Mouse (Mus musculus) limb, embryonic 12.5 days (tissue): ENCODE data around the gene Tprg. TPM values are rescaled to one million over a fixed set of nuclear protein-coding genes. Genes with fewer than 3 reads are reported as not detected.

Source experiments
- ATAC-seq: fragments of 200-750 bp; cut with Nextera tagmentation; 2 replicates; pipeline ENCODE4 v1.8.0; 2017; ENCODE audit warnings: low read depth, moderate TSS enrichment; ENCODE audit not compliant: insufficient number of reproducible peaks, insufficient read depth, low FRiP score, low TSS enrichment
- H3K27ac ChIP-seq: fragments of 300-500 bp; sonication (generic); 2 replicates; pipeline ENCODE4 v1.5.1; 2016; ENCODE audit warnings: mild to moderate bottlenecking, moderate library complexity
- H3K27me3 ChIP-seq: fragments of 300-500 bp; sonication (generic); 2 replicates; pipeline ENCODE4 v1.6.1; 2016; ENCODE audit warnings: mild to moderate bottlenecking, moderate library complexity
- H3K36me3 ChIP-seq: fragments of 300-500 bp; sonication (generic); 2 replicates; pipeline ENCODE4 v1.6.1; 2016; ENCODE audit warnings: mild to moderate bottlenecking, moderate library complexity
- H3K4me1 ChIP-seq: fragments of 300-500 bp; sonication (generic); replicated peaks from 2 replicates; pipeline ENCODE4 v1.6.1; 2016
- H3K4me2 ChIP-seq: fragments of 300-500 bp; sonication (generic); 2 replicates; pipeline ENCODE4 v1.6.1; 2016; ENCODE audit warnings: mild to moderate bottlenecking, moderate library complexity
- H3K4me3 ChIP-seq: fragments of 300-500 bp; sonication (generic); replicated peaks from 2 replicates; pipeline ENCODE4 v1.5.1; 2016; ENCODE audit warnings: mild to moderate bottlenecking
- H3K9ac ChIP-seq: fragments of 300-500 bp; sonication (generic); replicated peaks from 2 replicates; pipeline ENCODE4 v1.6.1; 2016; ENCODE audit warnings: mild to moderate bottlenecking, moderate library complexity
- H3K9me3 ChIP-seq: fragments of 300-500 bp; sonication (generic); 2 replicates; pipeline ENCODE4 v1.6.1; 2016; ENCODE audit warnings: mild to moderate bottlenecking, moderate library complexity
- WGBS: fragments of 180-500 bp; shearing (Covaris S2); methylation state at CpG from one replicate; pipeline ENCODE4 v1.1.7; 2016; 5-methylcytosine and 5-hydroxymethylcytosine counted together
- polyA plus RNA-seq: library from polyadenylated mRNA; unstranded; fragments of >200 nt; fragmentation: Nextera tagmentation; extraction: Ambion mirVana; gene quantifications from 2 replicates; pipeline ENCODE4 v1.2.1, GENCODE M21; 2016

Gene Tprg
- not detected in 2 replicates for polyA plus RNA-seq

DNA sequence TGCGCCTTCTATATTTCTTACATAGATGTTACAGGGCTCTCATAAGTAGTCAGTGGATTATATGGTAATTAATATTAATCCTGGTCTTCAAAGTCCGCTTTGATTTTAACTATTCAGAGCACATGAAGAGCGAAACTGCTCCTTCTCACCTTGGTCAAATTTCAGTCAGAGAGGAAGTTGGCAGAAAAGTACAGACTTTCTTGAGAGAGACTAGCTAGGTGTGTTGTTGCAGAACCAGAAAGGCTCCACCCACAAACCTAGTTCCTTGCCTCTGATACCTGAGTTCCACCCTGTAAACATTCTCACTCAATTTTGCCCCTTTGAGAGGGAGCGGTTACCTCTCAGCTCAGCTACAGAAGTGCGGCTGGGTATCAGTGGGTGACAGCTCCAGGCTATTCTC lies at the start of gene Tprg:
Gene Tprg (plus strand): TSS at position 301 of the 400 bp plus-strand sequence.
- WGBS, result 90% methylated on average over 5 of the region's 5 CpGs

DNA sequence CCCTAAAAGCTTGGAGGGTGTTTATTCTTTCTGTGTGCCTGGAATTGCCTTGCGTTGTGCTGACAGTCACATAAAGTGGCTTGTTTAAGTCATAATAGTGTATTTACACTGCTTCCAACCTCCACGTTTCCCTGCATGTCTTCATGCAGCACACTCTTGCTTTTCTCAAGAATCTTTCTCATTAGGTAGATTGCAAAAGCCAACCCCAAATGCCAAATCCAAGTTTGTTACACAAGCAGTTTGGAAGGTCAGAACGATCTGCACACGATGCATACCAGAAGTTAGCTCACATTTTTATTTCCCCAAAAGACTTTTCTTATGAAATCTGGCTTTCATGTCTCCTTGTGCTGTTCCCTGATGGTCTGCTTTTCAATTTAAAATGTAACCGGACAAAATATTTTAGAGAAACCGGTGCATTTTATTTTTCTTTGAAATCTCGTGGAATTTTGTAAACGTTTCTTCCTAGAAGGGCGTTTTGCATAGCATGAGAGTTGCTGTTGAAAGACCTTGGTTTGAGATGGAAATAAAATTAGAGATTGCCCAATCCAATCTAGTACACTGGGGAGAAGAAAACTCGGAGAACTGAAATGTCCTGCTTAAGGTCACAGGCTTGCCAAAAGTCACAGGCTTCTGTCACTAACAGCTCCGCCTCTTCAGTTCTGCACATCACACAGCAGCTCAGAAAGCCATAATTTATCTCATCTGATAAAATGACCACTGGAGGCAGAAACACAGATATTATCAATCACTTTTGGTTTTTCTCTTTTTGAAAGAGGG lies 48.2 kb upstream of the Tprg start:
- H3K36me3 ChIP-seq, result no peaks in the 10 kb centered on the region
- H3K4me1 ChIP-seq, result peaks cover 2% of the 10 kb centered on the region; the same call in 1 of the 2 replicates
- H3K9ac ChIP-seq, result no peak overlapping the region
- WGBS, result 66% methylated on average over 11 of the region's 11 CpGs
- H3K4me3 ChIP-seq, result no peak overlapping the region
- no peak for ATAC-seq
- no peak overlapping the region for H3K27ac ChIP-seq
- H3K9me3 ChIP-seq, result no peaks in the 10 kb centered on the region
- no peaks in the 10 kb centered on the region for H3K27me3 ChIP-seq
- no peak overlapping the region for H3K4me2 ChIP-seq

More for the DNA sequence above, at the start of gene Tprg:
- H3K4me2 ChIP-seq, result no peak within 1 kb of the TSS
- no peak for ATAC-seq
- H3K27me3 ChIP-seq, result no peaks in the 10 kb centered on the region
- no peaks in the 10 kb centered on the region for H3K4me1 ChIP-seq
- no peak within 1 kb of the TSS for H3K9ac ChIP-seq
- no peak within 1 kb of the TSS for H3K4me3 ChIP-seq
- H3K9me3 ChIP-seq, result no peaks in the 10 kb centered on the region
- no peak within 1 kb of the TSS for H3K27ac ChIP-seq
- no peaks in the 10 kb centered on the region for H3K36me3 ChIP-seq

GRCm38 (mm10) chr16:25248889-25249288 lies 37.7 kb upstream of the Tprg start:
- Histone ChIP-seq H3K4me1 (peaks cover 16% of the 10 kb centered on the region), H3K4me2 (no peak overlapping the region), H3K36me3 (no peaks in the 10 kb centered on the region), H3K27me3 (no peaks in the 10 kb centered on the region), H3K27ac (no peak overlapping the region), H3K9ac (no peak overlapping the region), H3K9me3 (no peaks in the 10 kb centered on the region), H3K4me3 (no peak overlapping the region)
- 84% methylated on average over 6 of the region's 6 CpGs for WGBS
- ATAC-seq, result no peak

- no peaks in the 10 kb centered on the region for H3K36me3 ChIP-seq
- no peak overlapping the region for H3K4me3 ChIP-seq
- H3K4me2 ChIP-seq, result no peak overlapping the region
- WGBS, result 91% methylated on average over 6 of the region's 6 CpGs
- no peak overlapping the region for H3K27ac ChIP-seq
- no peak for ATAC-seq
- H3K9me3 ChIP-seq, result no peaks in the 10 kb centered on the region
- no peaks in the 10 kb centered on the region for H3K27me3 ChIP-seq
- H3K4me1 ChIP-seq, result peaks cover 16% of the 10 kb centered on the region
- H3K9ac ChIP-seq, result no peak overlapping the region
Observed at GRCm38 (mm10) chr16:25250129-25250749, 36.4 kb upstream of the Tprg start.

- no peaks in the 10 kb centered on the region for H3K36me3 ChIP-seq
- no peaks in the 10 kb centered on the region for H3K9me3 ChIP-seq
- H3K4me3 ChIP-seq, result no peak overlapping the region
- no peak for ATAC-seq
- H3K27me3 ChIP-seq, result no peaks in the 10 kb centered on the region
- H3K27ac ChIP-seq, result no peak overlapping the region
- H3K4me2 ChIP-seq, result no peak overlapping the region
- H3K4me1 ChIP-seq, result peaks cover 16% of the 10 kb centered on the region
- 71% methylated on average over 9 of the region's 9 CpGs for WGBS
- no peak overlapping the region for H3K9ac ChIP-seq
Observed at GRCm38 (mm10) chr16:25251080-25251479, 35.5 kb upstream of the Tprg start.

GRCm38 (mm10) chr16:25254646-25255045 lies 32.0 kb upstream of the Tprg start:
- H3K36me3 ChIP-seq, result no peaks in the 10 kb centered on the region
- no peaks in the 10 kb centered on the region for H3K9me3 ChIP-seq
- 90% methylated on average over 6 of the region's 6 CpGs for WGBS
- no peak for ATAC-seq
- H3K9ac ChIP-seq, result no peak overlapping the region
- no peak overlapping the region for H3K4me3 ChIP-seq
- no peak overlapping the region for H3K4me2 ChIP-seq
- H3K27ac ChIP-seq, result no peak overlapping the region
- peaks cover 4% of the 10 kb centered on the region; the same call in 1 of the 2 replicates for H3K4me1 ChIP-seq
- no peaks in the 10 kb centered on the region for H3K27me3 ChIP-seq

- no peak overlapping the region for H3K4me2 ChIP-seq
- ATAC-seq, result no peak
- WGBS, result 92% methylated on average over 11 of the region's 11 CpGs
Observed at GRCm38 (mm10) chr16:25255186-25255585, 31.4 kb upstream of the Tprg start.

DNA sequence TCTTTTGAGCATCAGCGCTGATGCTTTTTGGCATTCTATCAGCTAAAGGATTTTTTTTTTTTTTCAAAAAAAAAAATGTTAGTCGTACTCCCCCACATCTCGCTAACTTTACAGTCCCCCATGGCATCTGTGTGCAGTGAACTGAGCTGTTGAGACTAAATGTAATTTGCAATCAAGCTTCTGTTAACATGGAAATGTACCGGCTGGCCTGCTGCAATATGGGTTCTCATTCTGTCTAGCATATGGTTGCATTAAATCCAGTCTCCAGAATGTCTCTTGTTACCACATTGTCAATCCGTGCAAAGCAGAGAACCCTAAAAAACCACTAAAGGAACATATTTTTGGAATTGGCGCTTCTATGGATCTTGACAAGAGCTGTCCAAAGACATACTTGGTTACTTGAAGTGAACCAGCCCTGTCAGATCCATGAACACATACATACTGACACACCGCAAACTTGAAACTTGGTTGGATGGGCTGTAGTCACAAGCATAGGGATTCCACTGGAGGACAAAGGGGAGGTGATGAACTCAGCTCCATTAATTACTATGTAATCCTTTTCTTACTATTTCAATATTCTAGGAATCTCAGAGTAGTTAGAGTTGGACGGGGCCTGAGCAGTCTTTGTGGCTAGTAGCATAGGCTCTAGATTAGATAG lies 30.9 kb upstream of the Tprg start:
- no peak for ATAC-seq
- H3K36me3 ChIP-seq, result no peaks in the 10 kb centered on the region
- peaks cover 3% of the 10 kb centered on the region; the same call in 1 of the 2 replicates for H3K4me1 ChIP-seq
- no peak overlapping the region for H3K27ac ChIP-seq
- no peak overlapping the region for H3K4me3 ChIP-seq
- no peaks in the 10 kb centered on the region for H3K9me3 ChIP-seq
- H3K27me3 ChIP-seq, result no peaks in the 10 kb centered on the region
- WGBS, result 86% methylated on average over 8 of the region's 8 CpGs
- no peak overlapping the region for H3K9ac ChIP-seq
- no peak overlapping the region for H3K4me2 ChIP-seq

More at GRCm38 (mm10) chr16:25255186-25255585, 31.4 kb upstream of the Tprg start:
- Histone ChIP-seq H3K36me3 (no peaks in the 10 kb centered on the region), H3K9me3 (no peaks in the 10 kb centered on the region), H3K27me3 (no peaks in the 10 kb centered on the region), H3K4me1 (peaks cover 4% of the 10 kb centered on the region; the same call in 1 of the 2 replicates), H3K9ac (no peak overlapping the region), H3K4me3 (no peak overlapping the region), H3K27ac (no peak overlapping the region)

DNA sequence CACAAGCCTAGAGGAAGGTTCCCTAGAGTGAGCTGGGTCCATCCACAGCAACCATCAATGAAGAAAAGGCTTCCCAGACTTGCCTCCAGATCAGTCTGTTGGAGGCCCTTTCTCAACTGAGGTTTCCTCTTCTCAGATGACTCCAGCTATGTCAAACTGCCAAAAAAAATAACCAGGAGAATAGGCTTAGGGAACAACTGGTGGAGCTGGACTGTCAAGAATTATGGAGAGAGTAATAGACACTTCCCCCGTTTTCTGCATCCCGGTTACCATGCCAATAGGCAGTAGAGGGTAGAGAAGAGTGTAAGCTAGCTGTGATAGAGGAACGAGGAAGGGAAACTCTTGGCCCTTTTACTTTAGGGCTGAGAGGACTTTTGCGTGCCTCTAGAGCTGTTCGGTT lies 24.3 kb upstream of the Tprg start:
- Histone ChIP-seq H3K9ac (no peak overlapping the region), H3K4me1 (no peaks in the 10 kb centered on the region), H3K27me3 (peaks cover 5% of the 10 kb centered on the region; the same call in 1 of the 2 replicates), H3K36me3 (no peaks in the 10 kb centered on the region), H3K9me3 (no peaks in the 10 kb centered on the region), H3K4me2 (no peak overlapping the region), H3K4me3 (no peak overlapping the region), H3K27ac (no peak overlapping the region)
- 85% methylated on average over 5 of the region's 5 CpGs for WGBS
- ATAC-seq, result no peak

DNA sequence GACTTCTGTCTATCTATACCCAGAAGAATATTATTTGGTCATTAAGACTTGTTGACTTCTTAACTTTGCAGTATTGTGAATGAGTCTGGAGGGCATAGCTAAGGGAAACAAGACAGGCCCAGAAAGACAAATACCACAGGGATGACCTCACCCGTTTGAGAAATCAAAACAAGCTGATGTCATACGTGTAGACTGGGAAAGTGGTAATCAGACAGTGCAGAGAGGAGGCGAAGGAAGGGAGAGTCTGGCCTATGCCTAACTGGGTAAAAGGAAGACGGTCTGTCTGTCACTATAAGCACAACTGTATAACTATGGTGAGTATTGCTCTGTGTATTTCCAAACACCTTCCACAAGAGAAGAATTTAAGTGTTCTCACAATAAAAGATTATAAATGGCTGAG lies 23.7 kb upstream of the Tprg start:
- H3K4me2 ChIP-seq, result no peak overlapping the region
- no peak for ATAC-seq
- no peak overlapping the region for H3K9ac ChIP-seq
- no peaks in the 10 kb centered on the region for H3K36me3 ChIP-seq
- no peaks in the 10 kb centered on the region for H3K9me3 ChIP-seq
- no peak overlapping the region for H3K27ac ChIP-seq
- H3K4me1 ChIP-seq, result no peaks in the 10 kb centered on the region
- H3K4me3 ChIP-seq, result no peak overlapping the region
- peaks cover 5% of the 10 kb centered on the region; the same call in 1 of the 2 replicates for H3K27me3 ChIP-seq
- 76% methylated on average over 4 of the region's 4 CpGs for WGBS

DNA sequence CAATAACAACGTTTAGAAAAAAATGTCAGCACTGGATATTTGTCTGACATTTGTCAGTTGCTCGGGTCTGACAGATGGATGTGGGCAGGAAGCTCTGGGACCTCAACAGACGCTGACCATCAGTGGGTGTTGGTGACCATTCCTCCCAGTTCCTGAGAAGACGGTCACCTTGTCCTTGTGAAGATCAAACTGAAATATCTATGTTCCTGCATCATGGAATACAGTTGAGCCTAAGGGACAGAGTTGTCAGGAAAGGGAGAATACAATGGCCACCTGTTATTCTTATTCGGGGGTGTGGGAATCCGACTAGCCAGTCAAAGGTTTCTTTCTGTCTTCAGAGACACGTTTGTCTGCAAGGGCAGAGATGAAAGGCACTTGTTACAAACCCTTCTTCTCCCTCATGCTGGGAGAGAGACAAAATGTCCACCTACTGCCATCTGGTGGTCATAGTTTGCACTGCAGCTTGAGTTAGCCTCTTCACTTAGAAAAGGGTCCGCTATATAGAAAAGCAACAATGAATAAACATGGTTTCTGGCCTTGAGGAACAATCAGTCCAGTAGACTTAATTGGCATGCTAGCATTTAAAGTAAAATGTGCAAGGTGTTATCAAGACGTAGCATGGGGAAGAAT lies 23.0 kb upstream of the Tprg start:
- WGBS, result 41% methylated on average over 9 of the region's 9 CpGs
- no peaks in the 10 kb centered on the region for H3K9me3 ChIP-seq

More for the DNA sequence above, 23.0 kb upstream of the Tprg start:
- Histone ChIP-seq H3K27ac (no peak overlapping the region), H3K4me2 (no peak overlapping the region), H3K9ac (no peak overlapping the region), H3K4me3 (no peak overlapping the region), H3K36me3 (no peaks in the 10 kb centered on the region), H3K4me1 (no peaks in the 10 kb centered on the region), H3K27me3 (peaks cover 5% of the 10 kb centered on the region; the same call in 1 of the 2 replicates)
- no peak for ATAC-seq
